Mouse (Mus musculus): ENCODE measurements around the gene Rnf167.
A peak's percentile ranks its signal among the peaks of the same experiment; 100 is the strongest.

Rnf167 gene

DNA sequence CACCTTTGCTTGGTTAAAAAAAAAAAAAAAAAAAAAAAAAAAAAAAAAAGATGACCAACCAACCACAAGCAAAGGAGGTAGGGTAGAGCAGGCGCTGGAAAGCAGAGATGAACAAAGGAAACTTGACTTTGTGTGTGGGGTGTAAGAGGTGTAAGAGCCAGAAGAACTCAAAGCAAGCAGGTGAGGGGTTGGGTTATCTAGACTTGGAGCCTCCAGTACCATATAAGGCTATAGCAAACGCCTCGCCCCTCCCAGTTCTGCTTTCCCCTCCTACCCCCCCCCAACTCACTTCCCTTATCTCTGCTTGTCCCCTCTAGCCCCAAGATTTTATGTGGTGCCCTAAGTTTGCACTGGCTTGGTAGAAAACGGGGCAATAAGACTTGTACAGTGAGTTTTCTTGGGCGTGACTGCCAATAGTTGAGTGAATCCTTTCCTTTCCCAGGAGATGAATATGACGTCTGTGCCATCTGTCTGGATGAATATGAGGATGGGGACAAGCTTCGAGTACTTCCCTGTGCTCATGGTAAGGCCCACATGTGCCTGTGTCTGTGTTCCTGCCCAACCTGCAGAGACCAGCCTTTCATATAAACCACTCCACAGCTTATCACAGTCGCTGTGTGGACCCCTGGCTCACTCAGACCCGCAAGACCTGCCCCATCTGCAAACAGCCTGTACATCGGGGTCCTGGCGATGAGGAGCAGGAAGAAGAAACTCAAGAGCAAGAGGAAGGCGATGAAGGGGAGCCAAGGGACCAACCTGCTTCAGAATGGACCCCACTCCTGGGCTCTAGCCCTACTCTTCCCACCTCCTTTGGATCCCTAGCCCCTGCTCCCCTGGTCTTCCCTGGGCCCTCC lies 3.5 kb downstream of the Rnf167 start:
- Histone ChIP-seq H3K9me3 (ENCODE audit: low read length) (peaks cover 50% of the 10 kb centered on the region), H3K36me3 (ENCODE audit: insufficient read depth, low read length) (peaks cover 62% of the 10 kb centered on the region), H3K27me3 (ENCODE audit: insufficient read depth, low read length) (no peaks in the 10 kb centered on the region), H3K4me1 (replicated peaks; ENCODE audit: low read depth, low read length) (peaks cover 63% of the 10 kb centered on the region), H3K4me3 (replicated peaks; ENCODE audit: low read length) (peak overlapping the region; percentile 30)
- TF ChIP-seq NANOG (IDR thresholded peaks at IDR 0.05; ENCODE audit: borderline replicate concordance, low read length) (no peak), POU5F1 (IDR thresholded peaks at IDR 0.05; ENCODE audit: borderline replicate concordance, low read length) (no peak), CTCF (conservative IDR thresholded peaks at IDR 0.05; ENCODE audit: low read length) (no peak)

DNA sequence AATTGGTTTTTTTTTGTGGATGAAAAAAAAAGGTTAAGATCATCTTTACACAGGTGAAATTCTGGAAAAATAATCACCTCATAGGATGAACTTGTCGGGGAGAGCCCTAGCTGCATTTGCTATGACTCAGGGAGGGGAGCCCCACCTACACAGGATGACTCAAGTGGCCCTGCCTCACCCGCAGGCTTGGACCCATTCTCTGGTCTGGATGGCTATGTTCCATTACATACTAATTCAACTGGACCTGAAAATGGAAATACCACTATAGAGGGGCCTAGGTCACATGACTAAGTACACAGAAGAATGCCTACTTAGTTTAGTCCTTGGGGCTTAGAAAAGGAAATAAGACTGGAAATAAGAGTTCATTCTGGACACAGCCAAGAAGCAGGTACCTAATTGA lies 4.4 kb downstream of the Rnf167 start:
- peaks cover 50% of the 10 kb centered on the region for H3K9me3 ChIP-seq (ENCODE audit: low read length)
- no peak for TF ChIP-seq NANOG (IDR thresholded peaks at IDR 0.05; ENCODE audit: borderline replicate concordance, low read length)
- no peak for TF ChIP-seq POU5F1 (IDR thresholded peaks at IDR 0.05; ENCODE audit: borderline replicate concordance, low read length)
- TF ChIP-seq CTCF (conservative IDR thresholded peaks at IDR 0.05; ENCODE audit: low read length): no peak
- H3K4me3 ChIP-seq (replicated peaks; ENCODE audit: low read length): peak overlapping the region; percentile 30
- peaks cover 57% of the 10 kb centered on the region for H3K36me3 ChIP-seq (ENCODE audit: insufficient read depth, low read length)
- H3K4me1 ChIP-seq (replicated peaks; ENCODE audit: low read depth, low read length): peaks cover 58% of the 10 kb centered on the region
- H3K27me3 ChIP-seq (ENCODE audit: insufficient read depth, low read length): no peaks in the 10 kb centered on the region; the same call in 1 of the 2 replicates

DNA sequence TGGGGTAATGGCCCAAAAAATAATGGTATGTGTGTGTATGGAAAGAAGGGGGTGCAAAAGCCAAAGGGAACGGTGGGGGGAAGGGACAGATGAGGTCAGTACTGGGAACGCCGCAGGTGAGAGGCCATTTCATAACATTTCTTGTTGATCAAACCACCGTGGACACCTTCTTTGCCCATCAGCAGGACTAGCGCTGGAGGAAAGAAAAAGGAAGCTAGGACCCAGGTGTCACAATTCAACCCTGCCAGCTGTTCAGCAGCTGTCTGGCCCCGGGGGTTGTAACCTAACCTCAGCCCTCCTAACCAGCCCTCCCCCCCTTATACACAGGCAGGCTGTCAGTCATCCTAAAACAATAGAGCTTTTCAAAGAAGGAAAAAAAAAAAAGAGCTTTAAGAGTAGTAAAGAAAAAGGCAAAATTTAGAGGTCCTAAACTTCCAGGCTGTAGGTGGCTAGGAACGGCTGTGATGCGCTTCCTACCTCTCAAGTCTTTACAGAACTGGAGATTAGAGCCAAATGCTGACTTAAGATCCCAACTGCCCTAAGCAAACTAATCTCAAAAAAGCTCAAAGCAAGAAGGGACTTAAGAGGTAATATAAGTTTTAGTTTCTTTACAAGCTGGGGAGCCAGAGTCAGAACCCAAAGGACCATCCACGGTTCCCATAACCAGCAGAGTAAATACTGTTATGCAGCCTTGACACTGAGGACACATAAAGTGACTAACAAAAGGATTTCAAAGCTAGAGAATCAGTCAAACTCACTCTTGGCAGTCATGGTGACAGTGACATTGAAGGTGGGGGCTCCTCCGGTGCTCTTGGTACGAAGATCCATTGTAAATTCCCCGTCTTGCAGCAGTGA lies 5.2 kb downstream of the Rnf167 start:
- TF ChIP-seq CTCF (conservative IDR thresholded peaks at IDR 0.05; ENCODE audit: low read length): no peak
- no peak for TF ChIP-seq POU5F1 (IDR thresholded peaks at IDR 0.05; ENCODE audit: borderline replicate concordance, low read length)
- TF ChIP-seq NANOG (IDR thresholded peaks at IDR 0.05; ENCODE audit: borderline replicate concordance, low read length): no peak
- Histone ChIP-seq H3K9me3 (ENCODE audit: low read length) (peaks cover 50% of the 10 kb centered on the region), H3K4me3 (replicated peaks; ENCODE audit: low read length) (peak overlapping the region; percentile 99), H3K36me3 (ENCODE audit: insufficient read depth, low read length) (peaks cover 57% of the 10 kb centered on the region), H3K27me3 (ENCODE audit: insufficient read depth, low read length) (no peaks in the 10 kb centered on the region; the same call in 1 of the 2 replicates), H3K4me1 (replicated peaks; ENCODE audit: low read depth, low read length) (peaks cover 66% of the 10 kb centered on the region)

DNA sequence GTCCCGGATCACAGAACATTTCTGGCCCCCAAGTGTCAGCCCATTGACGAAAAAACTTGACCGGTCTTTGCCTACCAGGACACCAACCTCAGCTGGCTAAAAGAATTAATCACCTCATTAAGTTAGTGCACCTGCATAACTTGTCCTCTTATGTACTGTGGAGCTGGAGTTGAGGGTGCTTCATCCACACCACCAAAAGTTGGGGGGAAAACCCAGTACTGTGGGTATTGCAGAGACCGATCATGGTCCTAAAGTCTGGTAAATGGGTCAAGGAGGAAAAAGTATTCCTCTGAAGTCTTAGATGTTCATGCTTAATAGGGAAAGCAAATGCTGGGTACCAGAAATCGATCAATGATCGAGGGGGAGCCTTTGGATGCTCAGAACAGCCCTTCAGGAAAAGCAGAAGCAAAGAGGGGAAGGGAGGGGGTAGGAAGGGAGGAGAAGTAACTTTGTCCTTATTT lies 5.9 kb downstream of the Rnf167 start:
- H3K9me3 ChIP-seq (ENCODE audit: low read length): peaks cover 50% of the 10 kb centered on the region
- TF ChIP-seq POU5F1 (IDR thresholded peaks at IDR 0.05; ENCODE audit: borderline replicate concordance, low read length): no peak
- TF ChIP-seq CTCF (conservative IDR thresholded peaks at IDR 0.05; ENCODE audit: low read length): no peak
- no peak for TF ChIP-seq NANOG (IDR thresholded peaks at IDR 0.05; ENCODE audit: borderline replicate concordance, low read length)
- peak overlapping the region; percentile 99 for H3K4me3 ChIP-seq (replicated peaks; ENCODE audit: low read length)
- H3K27me3 ChIP-seq (ENCODE audit: insufficient read depth, low read length): peaks cover 3% of the 10 kb centered on the region; the same call in 1 of the 2 replicates
- peaks cover 70% of the 10 kb centered on the region for H3K4me1 ChIP-seq (replicated peaks; ENCODE audit: low read depth, low read length)
- H3K36me3 ChIP-seq (ENCODE audit: insufficient read depth, low read length): peaks cover 57% of the 10 kb centered on the region

DNA sequence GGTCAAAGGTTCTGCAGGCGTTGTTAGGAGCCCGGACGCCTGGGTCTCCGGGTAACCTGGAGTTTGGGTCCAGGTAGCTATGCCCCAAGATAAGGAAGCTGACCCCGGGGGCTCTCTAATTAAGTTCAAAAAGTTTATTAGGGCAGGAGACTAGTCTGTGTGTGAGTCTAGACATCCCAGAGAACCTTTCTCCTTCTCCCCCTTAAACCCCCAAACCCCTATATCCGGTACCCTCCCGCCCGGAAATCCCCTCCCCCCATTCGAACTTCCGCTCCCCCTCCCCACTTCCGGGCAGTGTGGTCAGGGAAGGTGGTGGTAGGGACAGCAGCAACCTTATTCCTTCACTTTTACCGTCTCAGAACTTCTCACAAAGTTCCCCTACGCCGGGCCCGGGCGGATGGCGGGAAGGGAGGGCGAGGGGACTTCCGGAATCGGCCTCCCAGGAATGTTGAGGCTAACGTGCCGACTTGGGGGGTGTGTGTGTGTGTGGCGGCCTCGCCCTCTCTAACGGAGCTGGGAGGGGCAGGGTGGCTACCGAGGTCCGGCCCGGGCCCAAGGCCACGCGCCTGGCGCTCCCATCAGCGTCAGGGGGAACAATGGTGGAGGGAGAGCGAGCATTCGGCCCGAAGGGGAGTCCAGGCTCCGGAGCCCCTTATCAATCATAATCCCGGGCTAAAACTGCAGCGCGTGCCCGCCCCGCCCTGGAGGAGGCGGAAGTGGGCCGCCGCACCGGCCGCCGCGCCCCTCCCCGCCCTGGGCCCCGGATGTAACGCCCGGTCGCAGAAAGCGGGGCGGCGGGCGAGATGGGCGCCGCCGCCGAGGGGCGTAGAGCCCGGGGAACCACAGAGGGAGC lies 6.5 kb downstream of the Rnf167 start:
- H3K27me3 ChIP-seq (ENCODE audit: insufficient read depth, low read length): peaks cover 5% of the 10 kb centered on the region; the same call in 1 of the 2 replicates
- H3K36me3 ChIP-seq (ENCODE audit: insufficient read depth, low read length): peaks cover 52% of the 10 kb centered on the region
- H3K9me3 ChIP-seq (ENCODE audit: low read length): peaks cover 50% of the 10 kb centered on the region
- peak overlapping the region; percentile 99 for H3K4me3 ChIP-seq (replicated peaks; ENCODE audit: low read length)
- H3K4me1 ChIP-seq (replicated peaks; ENCODE audit: low read depth, low read length): peaks cover 70% of the 10 kb centered on the region
- TF ChIP-seq CTCF (conservative IDR thresholded peaks at IDR 0.05; ENCODE audit: low read length) (no peak), NANOG (IDR thresholded peaks at IDR 0.05; ENCODE audit: borderline replicate concordance, low read length) (no peak), POU5F1 (IDR thresholded peaks at IDR 0.05; ENCODE audit: borderline replicate concordance, low read length) (no peak)

DNA sequence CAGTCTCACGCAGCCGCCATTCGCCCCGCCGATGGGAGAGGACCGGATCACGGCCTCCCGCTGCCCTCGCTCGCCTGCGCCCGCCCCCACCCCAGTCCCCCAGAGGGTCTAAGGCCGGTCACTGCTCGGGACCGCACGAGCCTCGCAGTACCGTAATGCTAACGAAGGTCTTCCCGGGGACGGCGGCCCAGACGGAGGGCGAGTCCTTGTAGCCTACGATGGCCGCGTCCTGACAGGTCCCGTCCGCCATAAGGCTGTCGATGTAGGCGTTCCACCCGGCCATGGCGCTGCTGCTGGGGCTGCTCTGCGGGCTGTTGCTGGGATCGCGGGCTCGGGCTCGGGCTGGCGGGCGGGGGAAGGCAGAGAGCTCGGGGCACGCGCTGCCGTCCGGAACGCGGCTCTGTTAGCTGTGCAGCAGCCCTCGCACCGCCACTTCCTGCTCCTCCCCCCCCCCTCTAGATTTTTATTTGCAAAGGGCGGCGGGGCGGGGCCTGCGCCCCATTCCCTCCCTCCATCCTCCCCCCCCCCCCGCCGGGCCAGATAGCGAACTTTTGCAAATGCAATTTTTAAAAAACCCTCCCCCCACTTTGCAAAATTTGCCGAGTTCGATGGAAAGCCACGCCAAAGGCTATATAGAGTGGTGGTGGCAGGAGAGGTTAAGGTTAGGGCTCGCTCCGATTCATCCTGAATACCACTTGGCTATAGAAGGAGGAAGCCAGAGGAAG lies 7.3 kb downstream of the Rnf167 start, which contains the start of gene Pfn1:
Pfn1 (minus strand) TSS at position 447 of the 725 bp plus-strand sequence.
- Histone ChIP-seq H3K4me1 (replicated peaks; ENCODE audit: low read depth, low read length) (peaks cover 70% of the 10 kb centered on the region), H3K4me3 (replicated peaks; ENCODE audit: low read length) (peak within 1 kb of the TSS; percentile 99), H3K9me3 (ENCODE audit: low read length) (peaks cover 44% of the 10 kb centered on the region), H3K36me3 (ENCODE audit: insufficient read depth, low read length) (peaks cover 44% of the 10 kb centered on the region), H3K27me3 (ENCODE audit: insufficient read depth, low read length) (peaks cover 5% of the 10 kb centered on the region; the same call in 1 of the 2 replicates)
- TF ChIP-seq NANOG (IDR thresholded peaks at IDR 0.05; ENCODE audit: borderline replicate concordance, low read length): no peak
- TF ChIP-seq CTCF (conservative IDR thresholded peaks at IDR 0.05; ENCODE audit: low read length): no peak
- no peak for TF ChIP-seq POU5F1 (IDR thresholded peaks at IDR 0.05; ENCODE audit: borderline replicate concordance, low read length)

DNA sequence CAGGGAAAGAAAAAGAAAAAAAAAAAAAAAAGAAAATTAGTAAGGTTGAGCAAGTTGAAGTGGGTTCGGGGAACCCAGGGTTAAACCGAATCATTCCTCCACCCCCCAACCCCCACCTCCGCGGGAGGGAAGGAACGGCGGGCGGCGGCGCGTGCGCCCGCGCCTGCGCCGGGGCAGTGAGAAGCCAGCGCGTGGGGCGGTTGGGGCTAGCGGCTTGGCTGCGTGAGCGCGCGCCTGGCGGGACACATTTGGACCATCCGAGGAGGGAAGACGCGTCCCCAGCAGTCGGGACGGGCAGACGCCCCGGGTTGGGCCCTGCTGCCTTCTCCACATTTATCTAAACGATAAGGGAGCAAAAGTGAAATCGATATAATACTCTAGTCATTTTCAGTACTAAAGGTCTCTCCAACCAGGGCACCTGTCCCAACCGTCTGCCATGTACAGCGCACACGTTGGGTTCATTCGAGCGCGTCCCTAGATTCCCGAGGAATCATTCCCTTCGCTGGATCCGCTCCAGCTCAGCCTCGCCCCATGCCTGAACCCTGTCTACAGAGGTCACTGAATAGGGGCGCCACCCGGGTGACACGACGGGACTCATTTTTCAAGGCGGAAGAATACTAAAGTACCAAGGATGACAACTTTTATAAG lies 8.0 kb downstream of the Rnf167 start:
- H3K36me3 ChIP-seq (ENCODE audit: insufficient read depth, low read length): peaks cover 37% of the 10 kb centered on the region
- peaks cover 37% of the 10 kb centered on the region for H3K9me3 ChIP-seq (ENCODE audit: low read length)
- TF ChIP-seq NANOG (IDR thresholded peaks at IDR 0.05; ENCODE audit: borderline replicate concordance, low read length) (no peak), POU5F1 (IDR thresholded peaks at IDR 0.05; ENCODE audit: borderline replicate concordance, low read length) (no peak), CTCF (conservative IDR thresholded peaks at IDR 0.05; ENCODE audit: low read length) (no peak)

More for the DNA sequence above, 8.0 kb downstream of the Rnf167 start:
- Histone ChIP-seq H3K27me3 (ENCODE audit: insufficient read depth, low read length) (peaks cover 5% of the 10 kb centered on the region; the same call in 1 of the 2 replicates), H3K4me3 (replicated peaks; ENCODE audit: low read length) (peak overlapping the region; percentile 99), H3K4me1 (replicated peaks; ENCODE audit: low read depth, low read length) (peaks cover 70% of the 10 kb centered on the region)
